Mouse (Mus musculus): ENCODE results near the gene Olfr741.

Olfr741 gene

DNA sequence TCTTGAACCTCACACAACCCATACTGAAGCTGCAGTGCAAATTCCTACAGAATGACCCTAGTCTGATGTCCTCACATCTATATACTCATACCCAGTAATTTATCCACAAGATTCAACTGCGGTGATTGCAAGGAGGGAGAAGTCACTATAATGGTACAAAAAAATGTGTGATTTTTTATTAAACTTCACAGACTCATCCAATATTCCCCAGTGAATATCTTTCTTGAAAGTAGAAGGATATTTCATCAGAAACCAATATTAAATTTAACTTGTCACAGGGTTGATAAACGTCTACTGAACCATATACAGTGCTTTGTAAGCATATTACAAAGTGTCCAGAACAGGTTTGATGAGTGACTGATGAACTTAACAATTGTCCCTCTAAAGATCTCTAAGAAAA, at the start of gene Olfr741:
TSS of gene Olfr741 (plus strand) at position 301 of the 400 bp plus-strand sequence.
- no peak for DNase-seq (ENCODE audit: low spot score)

DNA sequence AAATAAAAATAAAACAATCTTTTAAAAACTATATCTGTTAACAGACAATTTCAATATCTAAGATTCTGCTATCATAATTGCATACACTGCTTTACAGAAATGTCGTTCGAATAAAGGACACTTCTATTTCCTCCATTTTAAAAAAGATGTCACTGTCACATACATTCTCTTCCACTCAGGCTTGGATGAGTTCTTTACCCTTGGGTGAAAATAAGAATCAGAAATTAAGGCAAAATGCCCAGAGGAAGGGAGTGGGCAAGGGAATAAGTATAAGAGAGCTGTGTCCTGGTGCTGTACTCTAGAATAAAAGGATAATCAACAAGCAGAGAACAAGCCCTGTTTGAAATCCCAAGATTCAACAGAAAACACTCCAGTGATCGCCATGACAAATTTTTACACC, 27.3 kb upstream of the Olfr741 start, which contains the start of gene Olfr740:
TSS of gene Olfr740 (plus strand) at position 301 of the 400 bp plus-strand sequence.
- no peak for DNase-seq (ENCODE audit: low spot score)

DNA sequence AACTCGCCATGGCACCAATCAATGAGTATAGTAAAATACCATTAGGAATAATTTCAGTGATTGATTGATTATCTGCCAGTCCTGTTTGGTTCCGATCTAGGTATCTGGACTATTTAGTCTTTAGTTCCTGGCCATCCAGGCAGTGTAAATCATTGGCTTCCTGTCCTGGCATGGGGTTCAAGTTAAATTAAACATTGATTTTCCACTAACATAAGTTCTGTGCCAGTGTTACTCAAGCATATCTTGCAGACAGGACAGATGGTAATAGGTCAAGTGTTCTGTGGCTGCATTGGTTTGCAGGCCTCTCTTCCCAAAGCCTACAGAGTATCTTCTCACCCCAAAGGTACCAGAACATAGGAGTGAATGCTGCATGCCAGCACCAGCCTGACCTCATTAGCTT, 5.9 kb downstream of the Olfr741 start:
- no peak for DNase-seq (ENCODE audit: low spot score)

DNA sequence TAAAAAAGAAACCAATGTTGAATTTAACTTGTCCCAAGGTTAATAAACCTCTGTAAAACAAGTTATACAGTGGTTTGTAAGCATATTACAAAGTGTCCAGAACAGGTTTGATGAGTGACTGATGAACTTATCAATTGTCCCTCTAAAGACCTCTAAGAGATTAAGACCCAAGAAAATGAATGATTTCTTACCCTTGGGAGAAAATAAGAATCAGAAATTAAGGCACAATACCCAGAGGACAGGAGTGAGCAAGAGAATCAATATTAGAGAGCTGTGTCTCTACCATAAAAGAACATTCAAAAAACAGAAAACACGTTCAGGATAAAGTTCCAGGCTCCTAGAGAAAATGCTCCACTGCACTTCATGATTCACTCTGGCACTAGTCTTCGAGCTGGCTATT, 30.8 kb downstream of the Olfr741 start, which contains the start of gene Olfr742:
TSS of gene Olfr742 (plus strand) at position 301 of the 400 bp plus-strand sequence.
- no peak for DNase-seq (ENCODE audit: low spot score)

DNA sequence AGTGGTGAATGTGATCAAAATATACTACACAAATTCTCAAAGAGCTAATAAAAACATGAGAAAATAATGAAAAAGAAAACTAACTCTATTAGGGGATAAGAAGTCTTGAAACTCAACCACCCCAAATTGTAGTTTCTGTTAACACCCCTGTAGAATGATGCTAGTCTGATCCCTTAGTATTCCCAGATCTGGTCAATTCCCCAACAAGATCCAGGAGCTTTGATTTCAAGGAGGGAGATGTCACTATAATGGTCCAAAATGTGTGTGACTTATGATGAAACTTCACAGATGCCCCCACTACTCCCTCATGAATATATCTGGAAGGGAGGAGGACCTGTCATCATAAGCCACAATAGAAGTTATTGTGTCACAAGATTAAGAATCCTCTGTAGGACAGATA, 49.0 kb downstream of the Olfr741 start, which contains the start of gene Olfr743:
TSS of gene Olfr743 (plus strand) at position 301 of the 400 bp plus-strand sequence.
- no peak for DNase-seq (ENCODE audit: low spot score)
